Mouse (Mus musculus) heart, postnatal 36 days (tissue): ENCODE measurements at regions not wholly inside any gene's neighbourhood (a gene's known extent, or its start where the extent isn't known, plus 50 kb on each side); places are given as distances from the start of the nearest gene placed in this dataset.

ENCODE experiments used
- DNase-seq, 2 experiments: peaks; one replicate each; pipeline ENCODE4 v3.0.0; 2021 to 2022
- intact Hi-C: fragments of 180-260 bp; cut with DNase I; formaldehyde crosslinking; loops from one replicate; pipeline ENCODE4 v1.15.1; 2025

DNA sequence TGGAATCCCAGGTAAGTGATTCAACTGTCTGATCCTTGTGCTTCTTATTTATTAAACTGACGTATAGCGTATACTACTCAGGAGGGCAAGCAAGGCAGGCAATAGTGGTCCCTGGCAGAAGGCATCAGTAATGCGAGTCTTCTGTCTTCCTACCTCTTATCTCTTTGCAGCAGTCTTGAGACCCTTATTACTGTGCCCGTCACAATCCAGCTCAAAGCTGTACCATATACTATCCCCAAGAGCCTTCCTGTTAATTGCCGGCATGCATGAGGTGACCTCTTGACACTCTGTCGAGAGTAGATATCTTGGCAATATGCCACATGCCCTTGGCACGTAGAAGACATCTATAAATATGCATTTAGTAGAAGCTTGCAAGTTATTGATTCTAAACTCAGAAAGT lies 126.0 kb upstream of the Hs6st1 start:
- intact Hi-C loops = no loop called here

DNA sequence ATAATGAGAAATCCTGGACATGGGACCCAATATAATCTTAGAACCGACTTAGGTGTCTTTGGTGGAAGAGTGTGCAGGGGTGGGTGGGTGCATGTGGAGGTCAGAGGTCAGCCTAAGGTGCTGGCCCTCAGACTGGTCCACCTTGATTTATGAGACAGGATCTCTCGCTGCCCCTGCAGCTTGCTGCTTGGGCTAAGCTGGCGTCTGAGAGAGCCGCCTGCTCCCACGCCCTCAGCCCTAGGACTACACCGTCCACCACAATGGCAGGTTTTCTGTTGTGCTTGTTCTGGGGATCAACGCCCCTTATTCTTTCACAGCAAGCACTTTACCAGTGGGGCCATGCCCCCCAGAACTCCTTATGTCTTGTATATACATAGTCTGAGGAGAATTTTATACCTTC lies 124.4 kb upstream of the Hs6st1 start:
- DNase-seq = no peak
- intact Hi-C loops = no loop called here

More for the DNA sequence above, 126.0 kb upstream of the Hs6st1 start:
- DNase-seq = no peak

DNA sequence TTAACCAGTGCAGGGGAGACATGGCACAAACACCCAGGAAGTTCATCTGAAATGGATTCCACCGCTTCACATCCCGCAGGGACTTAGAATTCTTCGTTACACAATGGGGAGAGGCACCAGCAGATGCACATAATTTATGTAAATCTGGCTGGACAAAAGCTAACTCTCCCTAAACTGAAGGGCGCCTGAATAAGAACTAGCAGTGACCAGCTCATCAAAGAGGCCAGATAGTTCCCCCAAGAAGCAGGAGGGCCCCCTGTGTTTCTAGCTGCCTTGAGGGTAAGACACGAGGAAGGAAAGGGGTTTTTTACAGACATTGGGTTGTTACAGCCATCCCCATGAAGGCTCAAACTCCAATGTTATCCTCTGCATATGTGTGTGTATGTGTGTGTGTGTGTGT lies 123.8 kb upstream of the Hs6st1 start:
- no peak for DNase-seq
- intact Hi-C loops = no loop called here

DNA sequence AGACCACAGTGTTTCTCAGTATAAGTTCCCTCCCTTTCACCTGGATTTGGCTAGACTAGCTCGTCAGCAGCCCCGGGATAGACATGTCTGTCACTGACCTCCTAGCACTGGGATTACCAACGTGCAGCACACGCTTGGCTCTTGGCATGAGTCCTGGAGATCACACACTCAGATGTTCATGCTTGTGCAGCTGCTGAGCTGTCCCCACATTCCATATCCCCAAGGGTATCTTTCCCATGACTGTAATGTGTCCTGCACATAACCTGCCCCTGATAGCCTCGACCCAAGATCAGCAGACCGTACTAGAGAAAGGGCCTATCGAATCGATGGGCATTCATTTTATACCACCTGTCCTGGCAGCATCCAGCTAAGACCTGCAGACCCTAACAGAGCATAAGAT lies 123.4 kb upstream of the Hs6st1 start:
- intact Hi-C loops = no loop called here
- DNase-seq = no peak

DNA sequence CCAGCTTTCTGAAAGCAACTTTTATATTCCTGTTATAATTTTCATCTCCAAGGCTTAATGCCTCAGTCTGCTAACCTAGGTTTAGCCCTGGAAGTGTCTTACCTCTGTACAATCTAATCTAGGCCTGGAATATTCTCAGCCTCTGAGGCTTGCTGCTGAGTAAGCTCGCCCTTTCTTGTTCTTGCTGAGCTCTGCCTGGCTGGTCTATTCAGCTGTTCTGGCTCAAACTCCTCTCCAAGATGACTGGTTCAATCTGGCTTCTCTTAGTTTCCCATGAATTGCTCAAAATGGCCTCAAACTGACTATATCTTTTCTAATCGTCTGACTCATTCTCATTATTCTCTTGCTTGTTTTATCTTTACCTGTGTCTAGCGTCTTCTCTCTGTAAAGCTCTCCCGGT lies 122.6 kb upstream of the Hs6st1 start:
- intact Hi-C loops = no loop called here
- no peak for DNase-seq

DNA sequence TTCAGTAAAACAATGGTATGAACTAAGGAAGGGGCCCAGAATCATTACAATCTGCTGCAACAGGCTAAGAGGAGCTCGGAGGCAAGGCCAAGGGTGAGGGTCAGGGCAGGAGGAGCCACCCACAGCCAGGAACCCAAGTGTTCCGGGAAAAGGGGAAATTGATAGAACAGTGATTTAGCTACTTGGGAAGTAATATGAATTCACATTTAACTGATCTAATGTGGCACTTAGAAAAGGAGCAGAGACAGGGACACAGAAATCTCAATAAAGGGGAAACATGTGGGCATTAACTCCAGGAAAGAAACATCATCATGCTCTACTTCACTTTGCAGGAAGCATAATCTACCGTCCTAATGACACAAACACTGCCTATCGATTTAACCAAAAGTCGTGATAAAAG lies 120.1 kb upstream of the Hs6st1 start:
- no peak for DNase-seq
- intact Hi-C loops = no loop called here

DNA sequence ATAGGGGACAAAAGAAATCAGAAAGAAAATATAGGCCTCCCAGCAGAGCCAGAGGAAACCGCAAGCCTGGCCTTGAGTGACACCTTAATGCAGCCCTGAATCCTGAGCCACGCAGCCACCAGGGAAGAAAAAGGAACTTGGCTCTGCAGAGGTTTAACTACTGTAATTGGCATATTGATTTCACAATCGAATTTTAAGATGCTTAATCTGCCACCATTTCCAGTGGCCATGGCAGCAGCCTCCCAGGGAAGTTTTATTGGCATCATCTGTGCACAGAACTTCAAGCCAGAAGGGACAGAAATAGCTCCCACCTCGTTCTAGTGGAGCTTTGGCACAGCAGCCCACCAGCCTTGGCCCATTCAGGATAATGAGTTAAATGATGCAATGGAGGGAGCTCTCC lies 117.1 kb upstream of the Hs6st1 start:
- intact Hi-C loops = no loop called here
- DNase-seq = no peak

DNA sequence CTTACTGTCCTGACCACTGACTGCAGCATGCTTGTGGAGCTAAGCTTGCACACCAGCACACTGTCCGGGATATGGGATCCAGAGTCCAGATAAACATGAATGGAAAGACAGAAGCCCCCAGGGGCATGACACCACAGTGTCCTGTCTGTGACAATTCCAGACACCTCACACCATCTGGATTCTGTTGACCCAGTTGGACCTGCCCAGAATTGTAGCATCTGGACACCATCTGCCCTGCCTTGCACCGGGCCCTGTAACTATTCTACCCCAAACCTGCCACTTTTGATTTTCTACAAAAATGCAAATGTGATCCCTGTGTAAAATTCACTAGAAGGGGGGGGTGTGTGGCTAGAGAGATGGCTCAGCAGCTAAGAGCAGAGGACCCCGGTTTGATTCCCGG lies 114.5 kb upstream of the Hs6st1 start:
- intact Hi-C loops = no loop called here
- DNase-seq = no peak

DNA sequence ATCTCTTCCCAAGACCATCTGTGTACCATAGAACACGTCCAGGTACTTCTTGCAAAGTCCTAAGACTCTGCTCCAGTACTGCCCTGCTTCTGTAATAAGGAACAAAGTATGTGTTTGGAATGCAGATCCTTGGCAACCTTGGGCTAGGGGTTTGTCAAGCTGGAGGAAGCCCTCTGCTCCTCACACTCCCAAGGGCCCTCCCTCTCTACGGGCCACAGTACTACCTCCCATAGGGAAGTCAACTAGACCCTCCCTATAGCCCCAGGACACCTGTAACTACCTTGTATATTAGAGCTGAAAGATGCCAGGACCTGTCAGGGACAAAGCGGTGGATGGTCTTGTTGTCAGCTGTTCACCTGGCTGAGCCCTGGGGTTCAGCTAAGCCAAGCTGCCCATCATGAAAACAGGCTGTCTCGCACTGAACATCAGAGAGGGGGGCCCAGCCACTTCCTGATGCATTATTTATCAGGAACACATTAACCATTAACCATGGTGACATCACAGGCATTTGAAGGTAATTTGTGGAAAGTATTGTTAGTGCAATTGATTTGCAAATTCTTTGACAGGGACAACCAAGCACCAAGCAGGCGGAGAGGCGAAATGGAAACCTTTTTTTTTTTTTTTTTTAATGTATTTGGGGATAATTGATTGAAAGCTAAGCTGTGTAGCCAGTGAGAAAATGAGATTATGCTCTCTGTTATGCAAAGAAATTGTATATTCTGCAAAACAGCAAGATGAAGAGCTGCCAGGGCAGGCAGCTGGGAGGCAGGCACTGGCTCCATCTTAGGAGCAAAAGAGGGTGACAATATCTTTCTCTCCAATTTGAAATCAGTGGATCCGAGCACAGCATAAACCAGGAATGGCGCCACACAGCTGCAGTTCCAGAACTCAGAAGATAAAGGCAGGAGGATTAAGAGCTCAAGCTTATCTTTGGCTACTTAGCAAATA lies 110.5 kb upstream of the Hs6st1 start:
- DNase-seq = no peak
- intact Hi-C loops = no loop called here

DNA sequence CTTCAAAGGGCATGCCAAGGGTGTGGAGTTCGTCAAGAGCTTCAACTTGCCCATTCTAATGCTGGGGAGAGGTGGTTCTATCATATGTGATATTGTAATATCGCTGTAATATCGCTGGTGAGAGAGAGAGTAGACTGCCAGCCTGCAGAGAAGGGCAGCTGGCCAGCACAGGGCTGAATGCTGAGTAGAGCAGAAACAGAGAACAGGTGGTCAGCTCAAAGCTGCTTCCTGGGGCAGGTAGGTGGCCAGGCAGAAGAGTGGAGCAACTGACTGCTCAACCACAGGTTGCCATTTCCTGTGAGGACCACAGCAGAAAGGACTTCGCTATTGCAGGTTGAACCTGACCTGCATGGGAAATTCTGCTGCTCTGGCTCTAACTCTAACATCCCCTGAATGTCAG lies 108.5 kb upstream of the Hs6st1 start:
- intact Hi-C loops = no loop called here
- no peak for DNase-seq

DNA sequence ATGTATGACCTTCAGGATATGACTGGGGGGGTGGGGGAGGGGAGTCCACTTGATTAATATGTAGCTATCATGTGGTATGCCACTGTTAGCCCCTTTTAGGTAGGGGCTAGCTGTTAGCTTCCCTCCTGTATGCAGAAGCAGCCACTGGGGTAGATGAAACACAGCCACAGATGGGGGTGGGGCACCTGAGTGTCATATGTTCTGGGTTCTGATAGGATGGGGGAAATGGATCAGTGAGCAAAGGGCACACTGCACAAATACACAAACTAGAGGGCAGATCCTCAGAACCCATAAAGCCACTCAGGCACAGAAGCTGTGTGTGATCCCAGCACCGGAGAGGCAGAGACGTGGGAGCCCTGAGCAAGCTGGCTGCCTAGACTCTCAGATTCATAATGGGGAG lies 107.4 kb upstream of the Hs6st1 start:
- intact Hi-C loops = no loop called here
- no peak for DNase-seq

DNA sequence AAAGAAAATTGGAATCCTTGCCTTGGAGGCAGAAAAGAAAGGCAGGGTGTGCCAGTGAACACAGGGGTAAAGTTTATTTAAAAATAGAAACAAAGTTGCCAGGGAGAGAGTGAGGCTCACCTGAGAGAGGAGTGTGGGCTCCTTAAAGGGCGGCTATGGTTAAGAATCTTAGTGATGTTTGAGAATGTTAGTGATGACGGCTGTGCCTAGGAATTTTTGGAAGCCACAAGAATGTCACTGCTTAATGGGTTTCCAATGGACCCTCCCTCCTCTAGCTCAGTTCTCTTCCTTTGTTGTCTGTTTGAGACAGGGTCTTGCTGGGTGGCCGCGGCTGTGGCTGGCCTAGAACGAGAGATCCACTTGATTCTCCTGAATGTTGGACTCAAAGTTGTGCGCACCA lies 106.3 kb upstream of the Hs6st1 start:
- intact Hi-C loops = no loop called here
- DNase-seq = no peak

DNA sequence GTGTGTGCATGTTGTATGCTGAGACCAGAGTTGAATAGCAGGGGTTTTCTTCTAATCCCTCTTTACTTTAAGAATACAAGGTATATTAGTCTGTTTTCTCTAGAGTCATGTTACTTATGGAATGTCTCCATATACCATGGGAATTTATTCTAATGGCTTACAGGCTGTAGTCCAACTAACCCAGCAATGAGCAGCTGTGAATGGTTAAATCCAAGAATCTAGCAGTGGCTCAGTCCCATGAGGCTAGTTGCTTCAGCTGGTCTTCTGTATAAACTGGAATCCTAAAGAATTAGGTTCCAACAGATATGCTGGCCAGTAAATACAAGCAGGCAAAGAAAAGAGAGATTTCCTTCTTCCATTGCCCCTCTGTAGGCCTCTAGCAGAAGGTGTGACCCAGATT lies 99.7 kb upstream of the Hs6st1 start:
- intact Hi-C loops = no loop called here
- no peak for DNase-seq

DNA sequence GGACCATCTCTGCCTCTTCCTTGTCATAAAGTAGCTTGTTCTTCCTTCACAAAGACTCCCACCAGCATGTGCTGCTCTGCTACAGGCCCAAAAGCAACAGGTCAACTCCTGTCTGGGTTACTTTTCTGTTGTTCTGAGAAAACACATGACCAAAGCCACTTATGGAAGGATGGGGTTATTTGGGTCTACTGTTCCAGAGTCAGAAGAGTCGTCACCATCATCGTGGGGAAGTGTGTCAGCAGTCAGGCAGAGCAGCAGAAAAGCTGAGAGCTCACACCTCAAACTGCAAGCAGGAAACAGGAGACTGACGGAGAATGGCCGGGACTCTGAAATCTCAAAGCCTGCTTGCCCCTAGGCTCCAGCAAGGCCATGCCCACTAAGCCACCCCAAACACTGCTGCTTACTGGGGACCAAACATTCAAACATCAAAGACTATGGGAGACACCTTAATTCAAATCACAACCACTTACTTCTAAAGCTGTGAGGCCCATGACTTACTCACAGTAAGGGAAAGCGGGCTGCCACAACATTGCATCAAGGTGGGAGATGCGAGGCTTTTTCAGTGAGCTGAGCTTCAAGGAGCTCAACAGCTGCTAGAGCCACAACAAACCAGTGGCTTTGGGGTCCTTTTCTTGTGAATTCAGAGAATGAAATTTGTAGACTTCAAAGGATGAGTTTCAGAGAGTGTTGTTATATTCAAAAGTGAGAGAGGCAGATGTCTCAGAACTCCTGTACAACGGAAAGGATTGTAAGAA lies 96.6 kb upstream of the Hs6st1 start:
- no peak for DNase-seq
- intact Hi-C loops = no loop called here

DNA sequence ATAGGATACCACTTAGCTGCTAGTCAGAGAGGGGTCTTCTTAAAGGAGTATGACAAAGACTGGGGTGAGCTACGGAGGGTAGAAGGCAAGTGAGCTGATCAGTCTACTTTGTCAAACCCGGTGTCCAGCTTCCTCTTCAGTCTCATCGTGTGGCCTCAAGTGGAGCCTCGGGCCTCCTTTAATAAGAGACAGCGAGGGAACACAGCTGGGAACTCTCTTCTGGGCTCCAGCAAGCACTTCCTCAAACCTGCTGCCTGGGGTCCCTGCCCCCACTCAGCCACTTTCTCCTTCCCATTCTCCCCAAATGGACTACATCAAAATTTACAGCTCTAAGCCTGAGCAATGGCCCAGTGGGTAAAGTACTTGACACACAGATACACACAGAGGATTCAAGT lies 96.0 kb upstream of the Hs6st1 start:
- DNase-seq = no peak
- intact Hi-C loops = no loop called here

DNA sequence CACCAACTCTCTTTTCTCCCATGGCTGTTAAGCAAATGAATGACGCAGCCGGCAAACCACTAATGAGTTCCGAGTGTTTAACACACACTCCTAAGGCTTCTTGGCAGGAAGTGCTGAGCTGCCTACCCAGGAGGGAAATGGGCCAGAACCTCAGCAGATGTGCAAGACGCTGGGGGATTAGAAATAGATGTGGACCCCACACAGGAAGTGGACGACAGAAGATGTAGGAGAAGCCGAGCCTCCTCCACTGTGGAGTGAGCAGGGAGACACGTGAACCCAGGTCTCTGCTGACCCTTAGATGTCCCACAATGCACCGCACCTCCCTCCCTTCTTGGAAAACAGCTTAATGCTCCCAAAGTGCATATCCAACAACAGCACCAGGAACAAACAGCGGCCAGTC lies 94.8 kb upstream of the Hs6st1 start:
- intact Hi-C loops = no loop called here
- DNase-seq = peak; percentile 32 to 49

DNA sequence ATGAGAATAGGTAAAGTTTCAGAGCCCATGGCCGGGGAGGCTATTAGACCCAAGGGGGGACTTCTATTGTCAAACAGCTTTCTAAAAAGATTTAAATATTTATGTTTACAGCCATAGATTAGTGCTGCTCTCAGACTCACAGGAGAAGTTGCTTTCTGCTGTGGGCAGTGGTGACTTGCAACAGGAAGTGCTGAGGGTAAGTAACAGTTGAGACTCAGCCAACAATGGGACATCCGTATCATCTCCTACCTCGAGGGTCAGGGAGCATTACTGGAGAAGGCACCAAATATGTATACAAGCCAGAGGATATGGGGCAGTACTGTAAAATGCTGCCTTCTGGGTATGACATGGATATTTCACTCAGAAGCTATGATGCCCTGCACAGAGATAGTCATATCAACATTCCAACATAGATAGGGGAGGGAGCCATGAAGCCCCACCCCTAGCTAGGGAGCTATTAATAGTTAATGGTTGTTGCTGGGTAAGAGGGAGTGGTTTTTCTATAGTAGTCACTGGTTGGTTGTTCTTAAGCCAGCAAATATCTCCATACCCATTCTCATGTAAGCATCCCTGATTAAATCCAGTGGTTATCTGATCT lies 92.5 kb upstream of the Hs6st1 start:
- no peak for DNase-seq
- intact Hi-C loops = no loop called here

DNA sequence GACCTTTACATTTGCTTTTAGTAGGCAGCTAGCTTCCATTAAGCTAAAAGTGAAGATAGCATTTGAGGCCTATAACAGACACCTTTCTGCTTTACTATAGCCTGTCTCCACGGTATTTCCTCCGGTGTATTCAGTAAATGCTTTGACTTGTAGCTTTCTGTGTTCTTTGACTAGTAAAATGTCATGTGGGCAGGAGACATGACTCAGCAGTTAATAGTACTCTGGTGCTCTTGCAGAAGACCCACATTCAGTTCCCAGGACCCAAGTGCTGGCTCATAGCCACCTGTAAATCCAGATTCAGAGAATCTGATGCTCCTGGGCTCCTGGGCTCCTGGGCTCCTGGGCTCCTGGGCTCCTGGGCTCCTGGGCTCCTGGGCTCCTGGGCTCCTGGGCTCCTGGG lies 91.7 kb upstream of the Hs6st1 start:
- intact Hi-C loops = no loop called here
- DNase-seq = no peak

DNA sequence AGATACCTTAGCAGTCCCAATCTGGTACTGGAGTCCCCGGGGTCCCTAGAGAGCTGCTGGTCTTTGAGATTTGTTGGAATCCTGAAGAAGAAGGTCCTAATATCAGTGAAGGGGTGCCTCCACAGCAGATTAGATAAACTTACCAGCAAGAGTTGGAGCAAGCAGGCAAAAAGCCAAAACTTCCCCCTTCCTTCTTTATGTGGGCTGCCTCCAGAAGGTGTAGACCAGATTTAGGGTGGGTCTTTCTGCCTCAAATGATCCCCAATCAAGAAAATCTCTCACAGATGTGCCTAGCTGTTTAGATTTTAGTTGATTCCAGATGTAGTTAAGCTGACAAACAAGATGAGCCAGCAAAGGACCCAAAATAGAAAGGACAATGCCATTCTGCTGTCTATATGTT lies 90.1 kb upstream of the Hs6st1 start:
- intact Hi-C loops = no loop called here
- no peak for DNase-seq

DNA sequence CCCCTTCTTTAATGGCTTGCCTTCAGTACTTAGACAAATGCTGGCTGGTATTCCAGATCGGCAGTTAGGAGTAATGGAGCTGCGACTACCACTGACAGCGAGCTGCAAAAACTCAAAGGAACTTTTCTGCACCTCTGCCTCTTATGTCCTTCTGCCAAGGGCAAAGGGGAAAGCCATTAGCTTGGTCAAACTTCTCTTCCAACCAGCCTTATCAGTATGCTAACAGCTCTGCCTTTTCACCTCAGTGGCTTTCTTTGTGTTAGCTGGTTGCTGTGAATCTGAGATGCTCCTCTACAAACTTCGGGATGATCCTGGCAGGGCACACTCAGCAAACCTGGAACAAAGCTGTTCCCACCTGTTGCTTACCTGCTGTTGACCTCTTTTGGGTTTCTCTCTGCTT lies 89.4 kb upstream of the Hs6st1 start:
- no peak for DNase-seq
- intact Hi-C loops = no loop called here

DNA sequence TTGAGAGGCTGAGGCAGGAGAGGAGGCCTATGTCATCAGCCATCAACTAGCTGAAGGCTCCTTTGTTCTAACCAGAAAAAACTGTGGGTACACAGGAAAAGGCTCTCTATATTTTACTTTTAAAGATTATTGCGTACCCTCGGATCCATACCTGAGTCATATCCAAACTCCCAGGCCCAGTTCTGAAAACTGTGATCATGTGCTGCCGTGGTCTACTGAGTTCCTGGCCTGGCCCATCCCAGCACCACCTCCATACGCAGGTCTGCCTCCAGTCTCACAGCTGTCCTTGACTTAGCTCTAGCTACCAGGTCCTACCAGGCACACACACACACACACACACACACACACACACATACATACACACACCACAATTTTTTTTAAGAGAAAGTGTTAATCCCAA lies 87.0 kb upstream of the Hs6st1 start:
- DNase-seq = no peak
- intact Hi-C loops = no loop called here

DNA sequence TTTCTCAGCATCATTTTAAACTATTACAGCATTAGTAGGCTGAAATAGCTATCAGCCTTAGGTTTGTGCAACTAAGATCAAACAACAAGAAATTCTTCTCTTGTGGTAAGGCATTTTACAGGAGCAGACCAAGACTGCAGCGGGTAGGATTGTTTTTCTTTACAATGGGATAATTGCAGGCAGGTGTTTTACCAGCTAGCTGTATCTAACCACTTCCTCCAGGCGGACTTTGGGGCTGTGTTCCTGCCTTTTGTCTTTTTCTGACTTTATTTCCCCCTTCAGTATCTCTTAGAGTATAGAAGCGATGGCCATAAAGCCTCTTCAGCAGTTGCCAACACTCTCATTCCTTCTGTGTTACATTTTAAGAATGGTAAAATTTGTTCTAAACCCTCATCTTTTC lies 84.8 kb upstream of the Hs6st1 start:
- intact Hi-C loops = no loop called here
- DNase-seq = no peak
